Mouse (Mus musculus): ENCODE measurements around the gene Inafm1. TPM values are rescaled to one million over a fixed set of nuclear protein-coding genes. Genes with fewer than 3 reads are reported as not detected.

Inafm1 gene
- total RNA-seq, 2 experiments from 2014 or later: 32.5 to 34.8 TPM

DNA sequence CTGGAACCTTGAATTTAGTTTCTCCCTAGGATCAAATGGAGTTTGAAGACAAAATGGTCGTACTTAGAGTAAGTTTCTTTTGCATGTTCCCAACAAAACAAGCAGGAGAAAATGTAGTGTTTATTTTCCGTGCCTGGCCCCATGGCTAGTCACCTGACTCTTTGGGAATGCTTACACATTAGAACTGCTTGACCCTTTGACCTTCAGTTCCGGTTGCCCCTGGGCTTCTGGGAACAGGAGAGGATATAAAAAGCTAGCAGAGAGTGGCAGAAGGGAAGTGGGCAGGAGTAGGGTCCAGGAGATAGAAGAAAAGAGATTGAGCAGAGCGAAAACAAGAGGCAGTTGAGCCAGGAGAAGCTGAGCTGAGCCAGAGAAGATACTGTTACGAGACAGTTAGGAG lies 43.5 kb downstream of the Inafm1 start:
- no peak for DNase-seq (ENCODE audit: low spot score in 2 of 2)
- intact Hi-C loops (cut with DNase I): no loop called here

Other genes with a start within 250 kb of the Inafm1 start
- gene Bicra, start 225.7 kb downstream of the Inafm1 start, total RNA-seq (2021): 10 to 100 TPM; 12.6 to 14.3 TPM
- under 1 TPM; 0.50 TPM for gene Zfp541, start 211.8 kb downstream of the Inafm1 start, total RNA-seq (2021)
- 100 to 1,000 TPM; 264 to 272 TPM for gene Napa, start 175.2 kb downstream of the Inafm1 start, total RNA-seq (2021)
- gene Kptn, start 153.7 kb downstream of the Inafm1 start, total RNA-seq (2021): 10 to 100 TPM; 36.0 to 42.7 TPM
- gene Slc8a2, start 143.8 kb downstream of the Inafm1 start, total RNA-seq (2021): 100 to 1,000 TPM; 263 to 264 TPM
- gene Meis3, start 98.5 kb downstream of the Inafm1 start, total RNA-seq (2021): 10 to 100 TPM; 33.3 to 43.5 TPM
- 10 to 100 TPM in 1 of 2 experiments, 1 to 10 TPM in 1; 9.5 to 11.1 TPM for gene Dhx34, start 51.6 kb downstream of the Inafm1 start, total RNA-seq (2021)
- gene C5ar2, start 29.5 kb downstream of the Inafm1 start, total RNA-seq (2021): under 1 TPM; 0.71 to 0.87 TPM
- 1 to 10 TPM in 1 of 2 experiments, under 1 TPM in 1; 0.78 to 2.2 TPM for gene C5ar1, start 14.1 kb downstream of the Inafm1 start, total RNA-seq (2021)
- 10 to 100 TPM; 81.6 to 86.9 TPM for gene Ccdc9, start 13.2 kb upstream of the Inafm1 start, total RNA-seq (2021)
- 10 to 100 TPM in 1 of 2 experiments, 1 to 10 TPM in 1; 9.2 to 10.9 TPM for gene Bbc3, start 34.8 kb upstream of the Inafm1 start, total RNA-seq (2021)
- 100 to 1,000 TPM; 105 to 120 TPM for gene Sae1, start 114.2 kb upstream of the Inafm1 start, total RNA-seq (2021)
- gene Zc3h4, start 127.3 kb upstream of the Inafm1 start, total RNA-seq (2021): 10 to 100 TPM; 58.6 to 58.8 TPM
- gene Tmem160, start 179.2 kb upstream of the Inafm1 start, total RNA-seq (2021): 10 to 100 TPM; 66.5 to 80.1 TPM
- gene Npas1, start 204.1 kb upstream of the Inafm1 start, total RNA-seq (2021): 10 to 100 TPM; 10.5 to 11.0 TPM